Mouse (Mus musculus) E14TG2a.4 (cell line): ENCODE data around the gene Doxl2.

Source experiments
- CTCF ChIP-seq: conservative IDR thresholded peaks from 2 replicates; pipeline ENCODE4 v1.5.1; 2014; ENCODE audit warnings: low read length
- NANOG ChIP-seq: IDR thresholded peaks from 2 replicates; pipeline ENCODE4 v1.6.1; 2014; ENCODE audit warnings: borderline replicate concordance, low read length, mixed read lengths
- POU5F1 ChIP-seq: IDR thresholded peaks from 2 replicates; pipeline ENCODE4 v1.6.1; 2014; ENCODE audit warnings: low read length, borderline replicate concordance

DNA sequence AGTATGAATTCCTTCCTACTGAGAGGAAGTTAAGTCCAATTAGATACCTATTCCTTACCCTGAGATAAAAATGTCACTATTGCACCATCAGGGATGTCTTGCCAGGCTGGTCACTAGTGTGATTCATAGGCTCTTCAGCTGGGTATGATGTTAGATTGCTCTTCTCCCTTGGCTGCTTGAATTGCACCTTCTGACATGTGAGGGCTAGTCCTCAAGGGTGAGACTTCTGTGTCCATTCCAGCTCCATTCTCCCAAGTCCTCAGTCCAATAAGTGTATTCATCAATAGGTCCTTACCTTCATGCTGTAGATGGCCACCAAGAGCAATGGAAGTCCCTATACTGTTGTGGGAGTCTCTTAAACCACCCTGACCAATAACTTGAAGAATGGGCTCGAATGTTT, 4.9 kb downstream of the Doxl2 start:
- TF ChIP-seq CTCF (no peak), NANOG (no peak), POU5F1 (no peak)
